8 mouse cellular contexts compared by ENCODE assay signal in genomic region chr14:121928375-121929137, GRCm38 (mm10). TPM values are rescaled to one million over a fixed set of nuclear protein-coding genes. Genes with fewer than 3 reads are reported as not detected.
DNase-seq lines count a peak whose midpoint lies in the region; ATAC-seq and TF ChIP-seq lines count a peak whose summit lies in the region.

No protein-coding gene starts in this region.

- peak overlapping the region; percentile 50; the same call in 1 of the 2 replicates for H3K4me3 ChIP-seq in G1E (ENCODE audit: low read depth, low read length)
- no peak overlapping the region for H3K4me3 ChIP-seq in heart, embryonic 15.5 days
- H3K4me3 ChIP-seq in layer of hippocampus, adult 2 months: no peak overlapping the region
- peak overlapping the region; percentile 85 for H3K4me3 ChIP-seq in megakaryocyte, embryonic 14.5 days (replicated peaks)

- peak; percentile 70 for DNase-seq in layer of hippocampus, adult 11-12 months (ENCODE audit: low spot score)
- no peak for DNase-seq in layer of hippocampus, adult 9-11 months
- DNase-seq in G1E (ENCODE audit: low spot score): peak; percentile 35
- DNase-seq in cerebellum, adult 8-10 months: peak; percentile 34
- DNase-seq in layer of hippocampus, adult 2 months (ENCODE audit: low spot score in 2 of 2): peak; percentile 51 to 68
- peak; percentile 79 for DNase-seq in thymus, postnatal 4 days

- H3K9me3 ChIP-seq in G1E (replicated peaks): no peaks in the 10 kb centered on the region
- H3K9me3 ChIP-seq in heart, embryonic 15.5 days (replicated peaks): no peaks in the 10 kb centered on the region
- H3K9me3 ChIP-seq in megakaryocyte, embryonic 14.5 days: no peaks in the 10 kb centered on the region

- peak; percentile 30 for ATAC-seq in G1E (ENCODE audit: extremely low read depth, insufficient number of reproducible peaks, low FRiP score, poor library complexity, severe bottlenecking)
- no peak for ATAC-seq in heart, embryonic 15.5 days (replicated peaks; ENCODE audit: insufficient number of reproducible peaks, insufficient read depth, low FRiP score, low read depth)

- 54% methylated on average over 8 of the region's 8 CpGs for WGBS in heart, embryonic 15.5 days

- no peaks in the 10 kb centered on the region for H3K27me3 ChIP-seq in G1E (ENCODE audit: insufficient read depth, low read length)
- H3K27me3 ChIP-seq in heart, embryonic 15.5 days: no peaks in the 10 kb centered on the region
- no peaks in the 10 kb centered on the region for H3K27me3 ChIP-seq in megakaryocyte, embryonic 14.5 days (replicated peaks)

- H3K4me2 ChIP-seq in heart, embryonic 15.5 days: no peak overlapping the region

- H3K27ac ChIP-seq in heart, embryonic 15.5 days: peak overlapping the region; percentile 55
- H3K27ac ChIP-seq in layer of hippocampus, adult 2 months: peak overlapping the region; percentile 4; the same call in 1 of the 2 replicates

- peak; percentile 63 for TF ChIP-seq CTCF in G1E (IDR thresholded peaks at IDR 0.05; ENCODE audit: low read depth, low read length)
- peak; percentile 94 for TF ChIP-seq CTCF in layer of hippocampus, adult 2 months (conservative IDR thresholded peaks at IDR 0.05)

- H3K9ac ChIP-seq in heart, embryonic 15.5 days: no peak overlapping the region

- peaks cover 41% of the 10 kb centered on the region for H3K4me1 ChIP-seq in G1E (ENCODE audit: insufficient read depth, low read depth, low read length)
- peaks cover 25% of the 10 kb centered on the region for H3K4me1 ChIP-seq in heart, embryonic 15.5 days (replicated peaks)
- H3K4me1 ChIP-seq in megakaryocyte, embryonic 14.5 days: peaks cover 58% of the 10 kb centered on the region

- H3K36me3 ChIP-seq in G1E (replicated peaks): peaks cover 60% of the 10 kb centered on the region
- no peaks in the 10 kb centered on the region for H3K36me3 ChIP-seq in heart, embryonic 15.5 days
- H3K36me3 ChIP-seq in megakaryocyte, embryonic 14.5 days (replicated peaks; ENCODE audit: low read length): peaks cover 23% of the 10 kb centered on the region

RNA-seq across cellular contexts. Expression of gene Gpr18, which starts 13.0 kb away (rescaled TPM):
- total RNA-seq in G1E (2014; fragmentation: Nextera tagmentation) (not detected in 2 replicates), G1E (2017) (0.12 and 0.27 TPM in 2 replicates)
- not detected in 2 replicates for polyA plus RNA-seq in G1E (2012)
- 0.21 and 0.93 TPM in 2 replicates for polyA plus RNA-seq in heart, embryonic 15.5 days (2015; fragmentation: Nextera tagmentation; extraction: Ambion mirVana)
- total RNA-seq in layer of hippocampus, adult 2 months (2021): not detected
- polyA plus RNA-seq in megakaryocyte, embryonic 14.5 days (2012; ENCODE audit: insufficient read depth, low replicate concordance): 0.06 TPM in 1 of 2 replicates, not detected in the other

RNA-seq across cellular contexts. Expression of gene Gpr183, which starts 36.4 kb away (rescaled TPM):
- total RNA-seq in G1E (2014; fragmentation: Nextera tagmentation) (0.24 TPM in 1 of 2 replicates, not detected in the other), G1E (2017) (6.9 and 7.1 TPM in 2 replicates)
- polyA plus RNA-seq in G1E (2012): 0.07 and 0.08 TPM in 2 replicates
- 1.8 and 3.1 TPM in 2 replicates for polyA plus RNA-seq in heart, embryonic 15.5 days (2015; fragmentation: Nextera tagmentation; extraction: Ambion mirVana)
- 1 to 10 TPM in 1 of 2 experiments, under 1 TPM in 1; 0.56 to 1.0 TPM for total RNA-seq in layer of hippocampus, adult 2 months (2021)
- polyA plus RNA-seq in megakaryocyte, embryonic 14.5 days (2012; ENCODE audit: insufficient read depth, low replicate concordance): 0.89 TPM in 1 of 2 replicates, not detected in the other

RNA-seq across cellular contexts. Expression of gene Ubac2, which starts 50.1 kb away (rescaled TPM):
- total RNA-seq in G1E (2014; fragmentation: Nextera tagmentation) (37.2 and 57.4 TPM in 2 replicates), G1E (2017) (25.0 and 27.4 TPM in 2 replicates)
- polyA plus RNA-seq in G1E (2012): 50.8 and 55.3 TPM in 2 replicates
- polyA plus RNA-seq in heart, embryonic 15.5 days (2015; fragmentation: Nextera tagmentation; extraction: Ambion mirVana): 42.4 and 50.0 TPM in 2 replicates
- 10 to 100 TPM; 46.1 to 48.3 TPM for total RNA-seq in layer of hippocampus, adult 2 months (2021)
- 55.9 and 94.6 TPM in 2 replicates for polyA plus RNA-seq in megakaryocyte, embryonic 14.5 days (2012; ENCODE audit: insufficient read depth, low replicate concordance)

Comparison
In these comparisons a context has a peak if more than half of its experiments do, and no peak if none do; other contexts are left out.
1. H3K4me3 ChIP-seq: peak in G1E (single experiment) and megakaryocyte, embryonic 14.5 days (single experiment); none in heart, embryonic 15.5 days (single experiment) and layer of hippocampus, adult 2 months (single experiment).